Mouse (Mus musculus) neural tube, embryonic 11.5 days (tissue): ENCODE results near the gene Olfr918. TPM values are rescaled to one million over a fixed set of nuclear protein-coding genes. Genes with fewer than 3 reads are reported as not detected.

Experiments
- ATAC-seq: fragments of 200-750 bp; cut with Nextera tagmentation; 2 replicates; pipeline ENCODE4 v1.8.0; 2017; ENCODE audit warnings: moderate number of reproducible peaks, mild to moderate bottlenecking, moderate TSS enrichment, moderate library complexity; ENCODE audit not compliant: insufficient read depth, low FRiP score, low TSS enrichment
- DNase-seq: peaks from one replicate; pipeline ENCODE4 v3.0.0-alpha.2; 2015; ENCODE audit warnings: low spot score
- H3K27ac ChIP-seq: fragments of 300-500 bp; sonication (generic); 2 replicates; pipeline ENCODE4 v1.5.1; 2014; ENCODE audit warnings: low read depth, mild to moderate bottlenecking, low read length
- H3K27me3 ChIP-seq: fragments of 300-500 bp; sonication (generic); 2 replicates; pipeline ENCODE4 v1.6.1; 2014; ENCODE audit warnings: mild to moderate bottlenecking, low read length, mixed read lengths; ENCODE audit not compliant: control insufficient read depth, insufficient read depth
- H3K36me3 ChIP-seq: fragments of 300-500 bp; sonication (generic); 2 replicates; pipeline ENCODE4 v1.6.1; 2014; ENCODE audit warnings: mild to moderate bottlenecking, low read length, moderate library complexity, mixed read lengths; ENCODE audit not compliant: control insufficient read depth, insufficient read depth
- H3K4me1 ChIP-seq: fragments of 300-500 bp; sonication (generic); 2 replicates; pipeline ENCODE4 v1.6.1; 2014; ENCODE audit warnings: low read length, mixed read lengths; ENCODE audit not compliant: control insufficient read depth, insufficient read depth
- H3K4me2 ChIP-seq: fragments of 300-500 bp; sonication (generic); 2 replicates; pipeline ENCODE4 v1.6.1; 2014; ENCODE audit warnings: low read depth, mild to moderate bottlenecking, moderate library complexity
- H3K4me3 ChIP-seq: fragments of 300-500 bp; sonication (generic); 2 replicates; pipeline ENCODE4 v1.5.1; 2014; ENCODE audit warnings: low read depth, low read length
- H3K9ac ChIP-seq: fragments of 300-500 bp; sonication (generic); 2 replicates; pipeline ENCODE4 v1.6.1; 2014; ENCODE audit warnings: mild to moderate bottlenecking, low read length
- H3K9me3 ChIP-seq: fragments of 300-500 bp; sonication (generic); 2 replicates; pipeline ENCODE4 v1.6.1; 2016; ENCODE audit warnings: low read length; ENCODE audit not compliant: control insufficient read depth
- WGBS: fragments of 180-500 bp; shearing (Covaris S2); extraction: QIAGEN DNeasy Blood & Tissue Kit; methylation state at CpG from one replicate; pipeline ENCODE4 v1.1.7; 2014; 5-methylcytosine and 5-hydroxymethylcytosine counted together
- polyA plus RNA-seq: library from polyadenylated mRNA; unstranded; fragments of >200 nt; fragmentation: Nextera tagmentation; extraction: Ambion mirVana; gene quantifications from 2 replicates; pipeline ENCODE4 v1.2.1, GENCODE M21; 2014

Gene Olfr918
- polyA plus RNA-seq, result not detected in 2 replicates

DNA sequence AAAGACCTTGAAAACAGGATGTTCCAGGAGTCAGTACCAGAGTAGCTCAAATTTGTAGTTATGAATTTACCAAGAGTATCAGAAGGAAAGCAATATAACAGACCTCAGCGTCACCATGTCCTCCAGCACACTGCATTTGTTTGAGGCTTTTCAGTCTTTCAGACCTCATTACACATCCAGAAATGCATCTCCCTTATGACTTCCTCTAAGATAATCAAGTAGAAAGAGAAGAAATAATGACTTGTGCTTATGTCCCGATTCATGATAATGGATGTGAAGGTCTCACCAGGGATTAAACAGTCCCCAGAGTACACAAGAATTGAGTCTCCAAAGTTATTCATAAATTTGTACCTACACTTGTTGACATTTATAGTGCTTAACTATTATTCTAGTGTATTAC, at the start of gene Olfr918:
Gene Olfr918 (minus strand): TSS at position 101 of the 400 bp plus-strand sequence.
- Histone ChIP-seq H3K4me3 (no peak within 1 kb of the TSS), H3K27ac (no peak within 1 kb of the TSS), H3K36me3 (no peaks in the 10 kb centered on the region), H3K4me2 (no peak within 1 kb of the TSS), H3K9ac (no peak within 1 kb of the TSS), H3K27me3 (no peaks in the 10 kb centered on the region), H3K4me1 (no peaks in the 10 kb centered on the region), H3K9me3 (no peaks in the 10 kb centered on the region)
- WGBS, result 93% methylated on average over 2 of the region's 2 CpGs
- DNase-seq, result no peak
- no peak for ATAC-seq

GRCm38 (mm10) chr9:38724044-38724443, 49.6 kb upstream of the Olfr918 start:
- Histone ChIP-seq H3K4me2 (no peak overlapping the region), H3K9me3 (no peaks in the 10 kb centered on the region), H3K9ac (no peak overlapping the region), H3K27ac (no peak overlapping the region), H3K36me3 (no peaks in the 10 kb centered on the region), H3K4me3 (no peak overlapping the region), H3K27me3 (no peaks in the 10 kb centered on the region), H3K4me1 (no peaks in the 10 kb centered on the region)
- DNase-seq, result no peak
- WGBS, result 100% methylated on average over 1 of the region's 1 CpGs
- no peak for ATAC-seq

DNA sequence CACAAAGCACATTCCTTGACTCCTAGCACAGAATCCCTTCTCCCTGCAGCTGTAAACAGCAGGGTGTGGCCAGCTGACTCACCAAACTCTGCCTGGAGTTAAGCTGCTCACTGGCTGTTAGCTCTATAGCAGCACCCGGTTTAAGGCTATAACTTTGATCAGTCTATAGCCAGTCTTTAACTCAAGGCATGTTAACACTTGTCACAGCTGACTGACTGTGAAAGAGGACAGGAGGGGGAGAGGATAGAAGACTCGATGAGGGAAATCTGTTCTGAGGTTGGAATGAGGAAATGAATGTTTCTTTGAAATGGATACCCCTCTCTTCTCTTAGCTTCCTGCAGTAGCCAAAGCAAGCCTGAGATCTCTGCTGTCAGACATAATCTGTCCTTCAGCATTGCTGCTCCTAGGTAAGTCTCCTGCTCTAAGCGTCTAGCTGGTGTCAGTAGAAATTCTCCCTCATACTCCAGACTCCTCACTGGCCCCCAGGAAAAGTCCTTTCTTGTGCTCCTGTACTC, 44.6 kb upstream of the Olfr918 start:
- Histone ChIP-seq H3K4me3 (peak overlapping the region; percentile 37), H3K27ac (no peak overlapping the region), H3K36me3 (no peaks in the 10 kb centered on the region), H3K27me3 (no peaks in the 10 kb centered on the region), H3K9ac (no peak overlapping the region), H3K4me1 (no peaks in the 10 kb centered on the region), H3K9me3 (no peaks in the 10 kb centered on the region), H3K4me2 (peak overlapping the region; percentile 54)
- ATAC-seq, result peak; percentile 51
- 3% methylated on average over 3 of the region's 3 CpGs for WGBS
- DNase-seq, result no peak

DNA sequence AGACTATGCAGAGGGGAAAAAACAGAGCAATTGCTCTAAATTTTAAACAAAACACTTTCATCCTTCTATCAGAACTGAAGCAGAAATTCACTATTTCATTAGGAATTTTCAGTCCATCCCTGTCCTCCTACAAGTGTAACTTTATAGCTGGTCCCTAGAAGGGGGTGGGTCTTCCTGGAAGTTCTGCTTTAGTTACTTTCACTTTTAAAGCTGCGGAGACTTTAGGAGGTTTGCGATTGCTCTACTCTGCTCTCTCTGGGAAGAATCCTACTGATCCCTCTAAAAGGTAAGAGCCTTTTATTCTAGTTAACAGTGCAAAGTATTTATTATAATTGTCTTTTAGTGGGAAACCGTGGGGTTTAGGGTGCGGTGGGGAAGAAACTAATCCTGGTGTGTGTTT, 43.7 kb upstream of the Olfr918 start, which contains the start of gene Vwa5a:
Gene Vwa5a (plus strand): TSS at position 167 of the 400 bp plus-strand sequence.
- DNase-seq, result peak; percentile 23
- Histone ChIP-seq H3K4me2 (peak within 1 kb of the TSS; percentile 54), H3K27ac (no peak within 1 kb of the TSS), H3K9me3 (no peaks in the 10 kb centered on the region), H3K4me3 (peak within 1 kb of the TSS; percentile 37), H3K9ac (peak within 1 kb of the TSS; percentile 23; the same call in 1 of the 2 replicates), H3K4me1 (no peaks in the 10 kb centered on the region), H3K36me3 (no peaks in the 10 kb centered on the region), H3K27me3 (no peaks in the 10 kb centered on the region)
- 0 out of 2 replicates have a peak, but pooled peaks have one; percentile 28 for ATAC-seq
- WGBS, result 9% methylated on average over 4 of the region's 4 CpGs

GRCm38 (mm10) chr9:38672887-38673286, 1.5 kb downstream of the Olfr918 start:
- no peaks in the 10 kb centered on the region for H3K9me3 ChIP-seq
- no peak overlapping the region for H3K27ac ChIP-seq
- no peak overlapping the region for H3K9ac ChIP-seq
- ATAC-seq (no peak), DNase-seq (no peak)
- no peaks in the 10 kb centered on the region for H3K27me3 ChIP-seq
- H3K4me1 ChIP-seq, result no peaks in the 10 kb centered on the region
- no peaks in the 10 kb centered on the region for H3K36me3 ChIP-seq
- H3K4me2 ChIP-seq, result no peak overlapping the region
- no peak overlapping the region for H3K4me3 ChIP-seq
- 87% methylated on average over 2 of the region's 2 CpGs for WGBS

DNA sequence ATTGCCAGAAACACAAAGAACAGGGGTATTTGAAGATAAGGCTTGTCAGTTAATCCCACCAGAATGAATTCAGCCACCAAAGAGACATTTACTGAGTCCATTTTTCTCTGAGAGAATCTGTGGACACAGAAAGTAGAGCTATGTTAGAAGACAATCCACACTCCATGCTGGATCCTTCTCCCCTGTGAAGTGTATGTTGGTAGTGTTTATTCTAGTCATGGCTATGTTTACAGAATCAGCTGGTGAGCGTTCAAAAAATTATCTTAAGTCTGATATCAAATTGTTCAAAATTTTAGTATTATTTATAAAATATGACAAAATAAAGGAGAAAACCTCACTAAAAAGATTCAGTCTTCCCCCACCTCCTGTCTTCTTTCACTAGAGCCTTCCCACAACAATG, 8.7 kb downstream of the Olfr918 start, which contains the start of gene Olfr917:
Gene Olfr917 (minus strand): TSS at position 101 of the 400 bp plus-strand sequence.
- 88% methylated on average over 1 of the region's 1 CpGs for WGBS
- no peaks in the 10 kb centered on the region for H3K4me1 ChIP-seq
- H3K4me2 ChIP-seq, result no peak within 1 kb of the TSS
- no peaks in the 10 kb centered on the region for H3K9me3 ChIP-seq
- no peak within 1 kb of the TSS for H3K4me3 ChIP-seq
- H3K36me3 ChIP-seq, result no peaks in the 10 kb centered on the region
- H3K27ac ChIP-seq, result no peak within 1 kb of the TSS
- no peak for ATAC-seq
- DNase-seq, result no peak
- H3K27me3 ChIP-seq, result no peaks in the 10 kb centered on the region
- H3K9ac ChIP-seq, result no peak within 1 kb of the TSS

- Histone ChIP-seq H3K27ac (no peak within 1 kb of the TSS), H3K4me1 (no peaks in the 10 kb centered on the region), H3K27me3 (no peaks in the 10 kb centered on the region), H3K9ac (no peak within 1 kb of the TSS), H3K36me3 (no peaks in the 10 kb centered on the region), H3K4me3 (no peak within 1 kb of the TSS), H3K4me2 (no peak within 1 kb of the TSS), H3K9me3 (no peaks in the 10 kb centered on the region)
- 81% methylated on average over 1 of the region's 1 CpGs for WGBS
- ATAC-seq (no peak), DNase-seq (no peak)
These were observed 14.6 kb downstream of the Olfr918 start, which contains the start of gene Olfr916 for GRCm38 (mm10) chr9:38659775-38660174. Olfr916 (minus strand) TSS chr9:38659875.

- ATAC-seq (no peak), DNase-seq (no peak)
- H3K4me1 ChIP-seq, result no peaks in the 10 kb centered on the region
- H3K36me3 ChIP-seq, result no peaks in the 10 kb centered on the region
- H3K9me3 ChIP-seq, result no peaks in the 10 kb centered on the region
- H3K27me3 ChIP-seq, result no peaks in the 10 kb centered on the region
- no peak overlapping the region for H3K27ac ChIP-seq
- no peak overlapping the region for H3K4me2 ChIP-seq
- WGBS, result 85% methylated on average over 4 of the region's 4 CpGs
- H3K9ac ChIP-seq, result no peak overlapping the region
- no peak overlapping the region for H3K4me3 ChIP-seq
These were observed 42.0 kb downstream of the Olfr918 start for GRCm38 (mm10) chr9:38632406-38632805.
